Mouse (Mus musculus): ENCODE measurements around the gene Tmem43. TPM values are rescaled to one million over a fixed set of nuclear protein-coding genes. Genes with fewer than 3 reads are reported as not detected.

The Tmem43 gene
- total RNA-seq, 2 experiments from 2014 or later, result 28.0 to 28.1 TPM

- intact Hi-C loops (cut with DNase I), result no loop called here
- no peak for DNase-seq
Observed at GRCm38 (mm10) chr6:91530673-91531072, 57.2 kb downstream of the Tmem43 start.

DNA sequence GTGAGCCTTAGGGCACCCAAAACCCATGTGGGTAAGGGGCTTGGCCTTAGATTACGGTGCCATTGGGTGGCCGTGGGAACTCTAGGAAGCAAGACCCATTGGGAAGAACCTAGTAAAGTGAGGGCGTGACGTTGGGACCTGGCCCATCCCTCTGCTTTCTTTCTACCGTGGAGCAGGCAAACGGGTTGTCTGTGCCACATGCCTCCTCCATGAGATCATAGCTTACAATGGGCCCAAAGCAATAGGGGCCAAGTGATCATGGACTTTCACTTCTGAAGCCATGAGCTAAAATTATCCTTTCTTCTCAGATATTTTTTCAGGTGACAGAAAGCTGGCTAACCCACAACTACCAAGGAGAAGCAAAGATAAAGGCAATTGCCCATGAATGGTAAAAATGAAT is 57.8 kb downstream of the Tmem43 start:
- peak in 1 of 2 experiments; percentile 35 for DNase-seq
- intact Hi-C loops (cut with DNase I), result no loop called here

GRCm38 (mm10) chr6:91532661-91533060 is 59.2 kb downstream of the Tmem43 start:
- no peak for DNase-seq
- intact Hi-C loops (cut with DNase I), result no loop called here

GRCm38 (mm10) chr6:91533359-91533758 is 59.9 kb downstream of the Tmem43 start:
- intact Hi-C loops (cut with DNase I), result no loop called here
- no peak for DNase-seq

DNA sequence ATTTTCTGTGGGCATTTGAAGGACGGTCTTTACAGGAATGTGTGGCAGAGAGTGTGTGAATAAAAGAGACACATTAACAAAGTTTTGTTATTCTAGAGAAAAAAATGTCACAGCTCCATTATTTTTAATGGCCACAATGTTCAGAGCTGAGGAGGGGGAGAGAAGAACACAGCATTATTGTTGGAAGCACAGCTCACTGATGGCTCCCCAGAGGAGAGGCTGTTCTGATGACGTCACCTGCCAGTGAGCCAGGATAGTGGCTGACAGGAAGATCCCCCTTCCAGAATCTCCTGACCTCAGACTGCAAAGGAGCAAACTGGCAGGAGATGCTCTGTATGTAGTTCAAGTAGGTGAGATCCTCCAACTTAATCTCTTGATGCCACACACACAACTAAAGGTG is 60.3 kb downstream of the Tmem43 start:
- no peak for DNase-seq
- intact Hi-C loops (cut with DNase I), result no loop called here

- intact Hi-C loops (cut with DNase I), result no loop called here
- no peak for DNase-seq
Observed at GRCm38 (mm10) chr6:91534268-91534667, 60.8 kb downstream of the Tmem43 start.

DNA sequence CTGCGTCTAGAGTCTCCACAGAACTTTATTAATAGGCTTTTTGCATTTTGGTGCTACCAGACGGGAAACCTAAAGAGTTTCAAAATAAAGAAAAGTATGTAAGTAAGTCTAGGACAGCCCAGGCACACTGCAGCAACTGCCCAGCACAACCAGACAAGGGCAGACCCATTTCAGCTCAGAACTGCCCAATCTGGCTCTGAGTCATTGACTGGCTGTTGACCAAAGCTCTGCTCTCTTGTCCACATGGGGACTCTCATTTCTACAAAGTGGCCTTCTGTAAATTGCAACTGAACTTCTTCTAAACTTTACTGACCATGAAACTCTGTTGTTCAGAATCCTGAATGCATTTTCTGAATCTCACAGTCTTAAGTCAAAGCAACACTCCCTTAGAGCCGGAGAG is 61.7 kb downstream of the Tmem43 start:
- DNase-seq, result no peak
- intact Hi-C loops (cut with DNase I), result no loop called here

- intact Hi-C loops (cut with DNase I), result no loop called here
- no peak for DNase-seq
Observed at GRCm38 (mm10) chr6:91536047-91536765, 62.7 kb downstream of the Tmem43 start.

Other genes with a start within 250 kb of the Tmem43 start
- gene Wnt7a, start 62.3 kb upstream of the Tmem43 start, total RNA-seq (2021), result not detected
- gene Chchd4, start 157 bp upstream of the Tmem43 start, total RNA-seq (2021), result 10 to 100 TPM; 14.6 to 15.4 TPM
- 10 to 100 TPM; 10.8 to 12.8 TPM for gene Xpc, start 42.2 kb downstream of the Tmem43 start, total RNA-seq (2021)
- gene Lsm3, start 42.2 kb downstream of the Tmem43 start, total RNA-seq (2021), result 10 to 100 TPM; 53.8 to 55.3 TPM
- gene Slc6a6, start 210.3 kb downstream of the Tmem43 start, total RNA-seq (2021), result 100 to 1,000 TPM; 101 to 102 TPM